Mouse (Mus musculus): ENCODE measurements at regions not wholly inside any gene's neighbourhood (a gene's known extent, or its start where the extent isn't known, plus 50 kb on each side); places are given as distances from the start of the nearest gene placed in this dataset.
A peak's percentile ranks its signal among the peaks of the same experiment; 100 is the strongest.

DNA sequence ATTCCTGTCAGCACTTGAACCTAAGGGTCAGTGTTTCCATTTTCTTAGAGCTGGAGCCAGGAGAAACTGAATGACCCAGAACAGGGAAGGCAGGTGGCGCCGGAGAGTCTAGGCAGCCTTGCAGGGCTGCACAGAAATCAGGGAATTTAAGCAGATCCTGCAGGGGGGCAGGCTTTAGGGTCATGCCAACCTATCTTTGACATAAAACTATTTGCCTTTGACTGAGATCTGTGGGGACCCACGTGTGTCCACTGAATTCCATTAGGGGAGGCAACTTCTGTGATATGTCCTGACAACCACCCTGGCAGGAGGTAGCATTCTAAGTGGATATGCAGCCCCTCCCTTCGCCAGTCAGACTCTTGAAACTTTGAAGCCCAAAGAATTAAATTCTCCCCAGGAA lies 135.6 kb upstream of the Ctnna2 start:
- no peak for DNase-seq

DNA sequence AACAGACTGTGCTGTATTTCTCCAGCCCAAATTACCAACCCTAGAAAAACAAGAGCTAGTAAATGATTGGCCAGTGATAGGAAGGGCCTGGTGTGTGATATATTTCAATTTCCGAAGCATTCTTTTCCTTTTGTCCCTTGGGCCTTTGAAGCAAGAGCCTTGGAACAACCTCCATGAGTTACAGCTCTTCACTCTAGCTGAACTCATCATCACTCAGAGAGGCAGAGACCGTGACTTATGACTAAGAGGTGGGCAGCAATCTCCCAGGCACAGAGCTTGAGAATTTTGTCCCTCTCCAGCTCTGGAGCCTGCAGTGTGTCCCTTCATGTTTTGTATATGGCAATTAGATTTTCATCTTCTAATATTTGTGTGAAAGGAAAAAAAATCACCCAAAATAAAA lies 103.0 kb upstream of the Ctnna2 start:
- no peak for DNase-seq

DNA sequence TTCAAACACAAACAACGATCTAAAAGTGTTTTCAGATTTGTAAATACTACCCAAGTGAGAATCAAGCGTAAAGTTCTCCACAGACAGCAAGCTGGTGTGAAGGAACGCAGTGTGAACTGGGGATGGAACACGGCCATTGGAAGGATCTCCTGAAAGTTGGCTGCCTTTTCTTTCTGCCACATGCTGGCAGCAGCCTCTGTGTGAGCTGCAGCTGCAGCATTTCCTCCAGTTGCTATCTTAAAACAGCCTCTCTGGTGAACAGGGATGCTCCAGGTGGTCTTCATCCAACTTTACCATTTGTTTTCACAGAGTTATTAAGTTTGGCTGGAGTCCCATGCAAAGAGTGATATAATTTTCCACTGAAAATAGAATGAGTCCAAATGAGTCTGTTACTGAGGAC lies 99.4 kb upstream of the Ctnna2 start:
- peak; percentile 7 for DNase-seq

DNA sequence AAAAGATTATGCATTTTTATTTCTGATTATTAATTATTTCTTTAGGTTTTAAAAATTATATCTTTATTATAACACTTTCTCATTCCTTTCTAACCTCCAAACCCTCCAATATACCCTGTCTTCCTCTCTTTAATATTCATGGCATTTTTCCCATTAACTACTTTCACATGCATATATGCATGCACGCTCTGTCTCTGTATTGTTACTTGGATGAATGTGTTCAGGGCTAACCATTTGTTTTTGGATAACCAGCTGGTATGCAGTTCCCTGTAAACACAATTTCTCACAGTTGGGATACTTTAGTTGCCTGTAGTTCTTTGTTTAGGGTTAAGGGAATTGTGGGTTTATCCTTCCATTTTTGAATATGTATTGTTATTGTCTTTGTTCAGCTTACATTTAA lies 86.8 kb upstream of the Ctnna2 start:
- no peak for DNase-seq

DNA sequence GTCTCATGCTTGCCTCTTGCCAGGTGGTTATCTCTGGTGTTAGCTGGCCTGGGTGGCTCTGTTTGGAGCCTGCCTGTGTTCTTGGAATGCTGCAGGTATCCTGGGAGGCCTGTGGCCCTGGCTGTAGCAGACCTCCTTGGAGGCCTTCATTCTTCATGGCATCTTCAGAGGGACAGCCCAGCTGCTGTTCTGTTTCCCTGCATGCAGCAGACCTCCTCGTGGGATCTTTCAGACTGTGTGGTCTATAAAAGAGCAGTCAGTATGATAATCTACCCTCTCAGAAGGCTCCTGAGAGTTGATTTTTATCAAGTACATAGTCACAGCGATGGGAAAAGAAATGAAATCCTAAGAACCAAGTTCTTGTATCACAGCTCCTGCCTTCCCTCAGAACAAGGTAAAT lies 86.2 kb upstream of the Ctnna2 start:
- DNase-seq = no peak

All from heart, postnatal 4 days (tissue).